Mouse (Mus musculus): ENCODE results near the gene Akt1.

GRCm38 (mm10) chr12:112673576-112674091 is 1.1 kb downstream of the Akt1 start:
- TF ChIP-seq CTCF (IDR thresholded peaks at IDR 0.05; ENCODE audit: borderline replicate concordance, extremely low read depth, insufficient read depth, insufficient read length) (no peak), POLR2A (IDR thresholded peaks at IDR 0.05; ENCODE audit: borderline replicate concordance, extremely low read depth, insufficient read depth, insufficient read length, poor library complexity, severe bottlenecking) (no peak)

Measured in brain, embryonic 14.5 days (tissue).